Mouse (Mus musculus) small intestine, adult 2 months (tissue): Measurements from ENCODE around the gene Ehd2.

Experiments
- CTCF ChIP-seq: fragments of 200-500 bp; IDR thresholded peaks from 2 replicates; pipeline ENCODE4 v1.5.1; 2012; ENCODE audit warnings: low read depth, mild to moderate bottlenecking, control low read depth, inconsistent platforms, low read length, moderate library complexity, mixed read lengths; ENCODE audit not compliant: insufficient replicate concordance, insufficient read length; ENCODE audit errors: extremely low read depth
- POLR2A ChIP-seq: fragments of 200-500 bp; IDR thresholded peaks from 2 replicates; pipeline ENCODE4 v1.6.1; 2012; ENCODE audit warnings: low read depth, mild to moderate bottlenecking, control low read depth, inconsistent platforms, low read length, moderate library complexity

DNA sequence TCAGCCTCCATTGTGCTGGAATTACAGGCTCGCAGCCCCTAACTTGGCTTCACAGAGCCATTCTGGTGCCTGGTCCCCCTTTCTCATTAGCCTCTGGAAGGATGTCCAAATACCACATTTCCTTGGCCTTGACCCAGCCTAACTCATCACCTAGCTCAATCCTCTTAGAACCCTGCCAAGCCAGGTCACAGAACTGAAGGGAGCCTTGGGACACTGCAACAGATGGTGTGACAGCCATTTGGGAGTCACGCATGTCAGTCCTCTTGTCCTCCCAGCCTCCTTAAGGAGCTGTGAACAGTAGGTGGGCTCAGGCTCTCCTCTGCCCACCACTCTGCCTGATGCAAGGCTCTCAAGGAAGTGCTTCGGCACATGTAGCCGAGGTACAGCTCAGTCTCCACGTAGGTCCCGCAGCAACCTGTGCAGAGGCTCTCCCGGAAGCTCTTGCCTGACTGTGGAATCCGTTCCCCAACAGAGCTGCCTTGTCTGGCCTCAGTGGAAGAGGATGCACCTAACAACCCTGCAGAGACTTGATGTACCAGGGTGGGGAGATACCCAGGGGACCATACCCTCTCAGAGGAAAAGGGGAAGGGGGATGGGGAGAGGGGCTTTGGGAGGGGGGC, 59.3 kb downstream of the Ehd2 start:
- TF ChIP-seq POLR2A (no peak), CTCF (no peak)
